Mouse (Mus musculus) forebrain, embryonic 16.5 days (tissue): ENCODE measurements around the gene Zfp982. TPM values are rescaled to one million over a fixed set of nuclear protein-coding genes. Genes with fewer than 3 reads are reported as not detected.
"Not testable (repeated sequence)": the region's sequence is repeated elsewhere in the genome, so short reads cannot be mapped to it uniquely, and the experiment has no call there.

Experiments used
- ATAC-seq: fragments of 200-750 bp; cut with Nextera tagmentation; 2 replicates; pipeline ENCODE4 v1.8.0; 2017; ENCODE audit warnings: mild to moderate bottlenecking, moderate library complexity
- H3K27ac ChIP-seq: fragments of 300-500 bp; sonication (generic); 2 replicates; pipeline ENCODE4 v1.5.1; 2014; ENCODE audit warnings: low read length, control low read depth
- H3K27me3 ChIP-seq: fragments of 300-500 bp; sonication (generic); replicated peaks from 2 replicates; pipeline ENCODE4 v1.6.1; 2014; ENCODE audit warnings: low read length; ENCODE audit not compliant: control insufficient read depth, insufficient read depth
- H3K36me3 ChIP-seq: fragments of 300-500 bp; sonication (generic); 2 replicates; pipeline ENCODE4 v1.6.1; 2014; ENCODE audit not compliant: control insufficient read depth, insufficient read depth
- H3K4me1 ChIP-seq: fragments of 300-500 bp; sonication (generic); replicated peaks from 2 replicates; pipeline ENCODE4 v1.6.1; 2014; ENCODE audit warnings: low read length; ENCODE audit not compliant: control insufficient read depth, insufficient read depth
- H3K4me2 ChIP-seq: fragments of 300-500 bp; sonication (generic); 2 replicates; pipeline ENCODE4 v1.6.1; 2014; ENCODE audit warnings: mild to moderate bottlenecking, low read length, control low read depth
- H3K4me3 ChIP-seq: fragments of 300-500 bp; sonication (generic); replicated peaks from 2 replicates; pipeline ENCODE4 v1.5.1; 2014; ENCODE audit warnings: mild to moderate bottlenecking, low read length, control low read depth
- H3K9ac ChIP-seq: fragments of 300-500 bp; sonication (generic); replicated peaks from 2 replicates; pipeline ENCODE4 v1.6.1; 2014; ENCODE audit warnings: low read depth, low read length, control low read depth
- H3K9me3 ChIP-seq: fragments of 300-500 bp; sonication (generic); 2 replicates; pipeline ENCODE4 v1.6.1; 2016; ENCODE audit warnings: low read length; ENCODE audit not compliant: control insufficient read depth
- WGBS: fragments of 180-500 bp; shearing (Covaris S2); extraction: QIAGEN DNeasy Blood & Tissue Kit; methylation state at CpG from one replicate; pipeline ENCODE4 v1.1.7; 2014; 5-methylcytosine and 5-hydroxymethylcytosine counted together
- polyA plus RNA-seq: library from polyadenylated mRNA; unstranded; fragments of >200 nt; fragmentation: Nextera tagmentation; extraction: Ambion mirVana; gene quantifications from 2 replicates; pipeline ENCODE4 v1.2.1, GENCODE M21; 2015

Zfp982 gene
- polyA plus RNA-seq, 1 experiment from 2014 or later, result 2.9 TPM

DNA sequence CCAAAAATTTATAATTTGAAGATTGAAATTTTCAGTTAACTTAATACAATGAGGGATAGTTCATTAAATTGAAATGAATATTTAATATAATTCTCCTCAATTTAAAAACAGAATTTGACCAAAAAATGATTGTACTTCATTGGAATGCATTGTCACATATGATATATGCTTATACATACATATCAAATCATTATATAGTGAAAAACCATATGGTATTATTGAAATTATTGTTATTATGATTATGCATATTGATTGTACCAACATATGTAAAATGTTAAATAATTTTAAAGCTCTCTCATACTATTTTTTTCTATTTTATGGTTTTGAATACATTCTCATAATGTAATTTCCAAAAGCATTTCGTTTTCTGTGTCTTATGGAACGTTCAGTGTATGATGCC, 17.0 kb downstream of the Zfp982 start:
- H3K27me3 ChIP-seq, result no peaks in the 10 kb centered on the region
- H3K4me3 ChIP-seq, result no peak overlapping the region
- no peak for ATAC-seq
- 78% methylated on average over 2 of the region's 2 CpGs for WGBS
- no peaks in the 10 kb centered on the region for H3K4me1 ChIP-seq
- no peak overlapping the region for H3K4me2 ChIP-seq
- H3K9me3 ChIP-seq, result peaks cover 20% of the 10 kb centered on the region
- no peaks in the 10 kb centered on the region for H3K36me3 ChIP-seq
- H3K9ac ChIP-seq, result no peak overlapping the region
- H3K27ac ChIP-seq, result no peak overlapping the region

DNA sequence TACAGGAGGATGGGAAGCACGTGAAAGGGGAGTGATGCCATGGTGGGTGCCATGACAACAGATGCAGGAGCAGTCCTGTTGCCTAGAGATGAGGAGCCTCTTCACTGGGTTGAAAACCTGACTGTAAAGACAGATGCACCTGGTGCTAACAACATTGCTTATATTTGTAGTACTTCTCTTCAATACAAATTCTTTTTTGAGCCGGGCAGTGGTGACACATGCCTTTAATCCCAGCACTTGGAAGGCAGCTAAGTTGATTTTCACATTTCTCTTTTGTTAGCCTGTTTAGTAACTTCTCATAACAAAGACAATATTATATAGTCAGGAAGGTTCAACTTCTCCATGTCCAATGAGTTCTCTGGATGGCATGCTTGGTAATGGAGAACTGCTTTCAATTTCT, 26.8 kb downstream of the Zfp982 start:
- H3K27me3 ChIP-seq, result no peaks in the 10 kb centered on the region
- 72% methylated on average over 2 of the region's 2 CpGs for WGBS
- H3K36me3 ChIP-seq, result no peaks in the 10 kb centered on the region
- no peak overlapping the region for H3K4me3 ChIP-seq
- H3K9me3 ChIP-seq, result peaks cover 53% of the 10 kb centered on the region
- H3K27ac ChIP-seq, result no peak overlapping the region
- no peaks in the 10 kb centered on the region for H3K4me1 ChIP-seq
- no peak overlapping the region for H3K4me2 ChIP-seq
- H3K9ac ChIP-seq, result no peak overlapping the region
- no peak for ATAC-seq

DNA sequence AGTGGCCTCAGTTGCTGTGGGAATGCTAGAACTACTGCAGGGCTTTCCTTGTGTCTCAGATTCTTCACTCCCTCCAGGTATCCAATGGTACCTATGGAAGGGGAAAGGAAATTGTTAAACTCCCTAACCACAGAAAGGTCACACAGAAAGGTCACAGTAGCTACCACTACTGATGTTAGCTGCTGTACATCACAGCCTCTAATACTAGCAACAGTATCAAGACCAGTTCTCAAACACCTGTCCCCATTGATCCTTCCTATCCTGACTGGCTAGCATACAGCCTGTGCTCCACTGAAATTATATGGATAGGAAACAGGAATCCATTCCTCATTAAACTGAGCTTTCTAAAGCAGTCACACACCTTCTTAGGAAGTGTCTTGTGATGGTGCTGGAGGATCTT, 27.9 kb downstream of the Zfp982 start:
- ATAC-seq, result no peak

DNA sequence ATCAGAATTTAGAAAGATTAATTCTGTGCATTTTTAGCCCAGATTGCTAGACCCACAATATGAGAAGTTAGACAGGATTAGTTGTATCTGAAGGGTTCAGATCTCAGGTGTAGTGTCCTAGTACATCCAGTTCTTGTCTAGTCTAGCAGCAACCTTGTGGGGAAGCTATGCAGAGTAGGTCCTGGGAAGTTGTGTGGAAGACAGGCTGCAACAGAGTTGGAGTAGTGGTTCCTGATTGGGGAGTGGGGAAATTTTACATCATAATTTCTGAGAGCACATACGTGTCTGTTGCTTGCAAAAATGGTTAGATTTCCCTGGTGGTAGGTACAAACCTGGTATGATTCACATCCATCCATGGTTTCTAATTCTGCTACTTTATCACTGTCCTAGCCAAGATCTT, 32.9 kb downstream of the Zfp982 start:
- no peaks in the 10 kb centered on the region for H3K27me3 ChIP-seq
- no peak overlapping the region for H3K9ac ChIP-seq
- H3K9me3 ChIP-seq, result peaks cover 52% of the 10 kb centered on the region
- WGBS, result 80% methylated on average over 1 of the region's 1 CpGs
- no peak overlapping the region for H3K4me3 ChIP-seq
- H3K36me3 ChIP-seq, result no peaks in the 10 kb centered on the region
- H3K27ac ChIP-seq, result no peak overlapping the region
- no peak overlapping the region for H3K4me2 ChIP-seq
- H3K4me1 ChIP-seq, result no peaks in the 10 kb centered on the region
- ATAC-seq, result no peak

More for the DNA sequence above, 27.9 kb downstream of the Zfp982 start:
- no peak overlapping the region for H3K4me3 ChIP-seq
- H3K9me3 ChIP-seq, result peaks cover 56% of the 10 kb centered on the region
- H3K27me3 ChIP-seq, result no peaks in the 10 kb centered on the region
- H3K9ac ChIP-seq, result no peak overlapping the region
- H3K4me2 ChIP-seq, result no peak overlapping the region
- H3K27ac ChIP-seq, result no peak overlapping the region
- H3K4me1 ChIP-seq, result no peaks in the 10 kb centered on the region
- no peaks in the 10 kb centered on the region for H3K36me3 ChIP-seq

DNA sequence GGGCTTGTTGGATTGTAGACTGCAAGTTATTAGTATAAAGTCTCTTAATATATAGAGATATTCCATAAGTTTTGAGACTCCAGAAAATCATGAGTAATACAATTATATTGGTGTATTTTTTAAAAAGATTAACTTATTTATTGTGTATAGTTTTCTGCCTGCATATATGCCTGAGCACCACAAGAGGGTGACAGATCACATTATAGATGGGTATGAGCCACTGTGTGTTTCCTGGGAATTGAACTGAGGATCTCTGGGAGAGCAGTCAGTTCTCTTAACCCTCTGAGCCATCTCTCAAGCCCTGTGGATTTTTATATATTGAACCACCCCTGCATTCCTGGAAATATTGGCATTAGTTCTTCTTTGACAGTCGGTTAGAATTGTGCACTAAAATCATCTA, 38.1 kb downstream of the Zfp982 start:
- ATAC-seq, result no peak
- WGBS, result 93% methylated on average over 1 of the region's 1 CpGs
- no peak overlapping the region for H3K9ac ChIP-seq

DNA sequence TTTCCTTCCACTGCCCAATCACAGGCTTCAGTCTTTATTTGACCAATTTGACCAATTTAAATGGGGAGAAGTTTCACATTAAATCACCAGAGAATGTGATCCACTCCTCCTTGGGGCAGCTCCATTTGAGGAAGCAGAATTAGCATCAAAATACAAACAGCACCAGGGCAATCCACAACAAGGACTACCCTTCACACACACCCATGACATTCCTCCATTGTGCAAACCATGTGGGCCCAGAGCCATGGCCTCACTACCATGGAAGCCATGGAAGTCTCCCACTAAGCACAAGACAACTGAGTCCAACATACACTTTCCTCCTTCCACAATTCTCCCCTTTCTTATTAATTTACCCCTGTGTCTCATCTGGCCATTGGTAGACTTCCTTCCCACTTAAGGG, 43.7 kb downstream of the Zfp982 start:
- H3K4me3 ChIP-seq, H3K27me3 ChIP-seq, H3K4me1 ChIP-seq, ATAC-seq, H3K4me2 ChIP-seq, H3K36me3 ChIP-seq, H3K27ac ChIP-seq, H3K9ac ChIP-seq: not testable (repeated sequence)
- peaks cover 29% of the 10 kb centered on the region; the same call in 1 of the 2 replicates for H3K9me3 ChIP-seq

More for the DNA sequence above, 38.1 kb downstream of the Zfp982 start:
- Histone ChIP-seq H3K27ac (no peak overlapping the region), H3K27me3 (no peaks in the 10 kb centered on the region), H3K36me3 (no peaks in the 10 kb centered on the region), H3K4me3 (no peak overlapping the region), H3K4me1 (no peaks in the 10 kb centered on the region), H3K9me3 (peaks cover 25% of the 10 kb centered on the region), H3K4me2 (no peak overlapping the region)

DNA sequence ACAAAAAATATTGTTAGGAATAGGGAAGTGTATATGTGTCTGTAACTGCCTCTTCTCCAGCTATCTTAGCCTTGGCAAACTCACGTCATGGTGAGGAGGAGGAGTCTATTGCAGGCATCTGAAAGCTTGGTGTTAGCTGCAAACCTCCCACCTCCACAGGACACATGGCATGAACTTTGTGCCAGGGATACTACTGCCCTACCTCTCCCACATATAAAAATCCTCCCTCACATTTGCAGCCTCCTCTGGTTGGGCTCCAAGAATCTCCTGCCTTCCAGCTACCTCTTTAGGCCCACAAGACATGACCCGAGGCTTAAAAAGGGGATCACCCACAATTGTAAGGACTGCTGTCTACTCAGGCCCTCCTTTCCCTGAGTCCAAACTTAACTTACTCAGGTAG, 45.5 kb downstream of the Zfp982 start:
- ATAC-seq, result no peak
- WGBS, result 82% methylated on average over 2 of the region's 2 CpGs
- Histone ChIP-seq H3K36me3 (no peaks in the 10 kb centered on the region), H3K4me3 (no peak overlapping the region), H3K4me1 (no peaks in the 10 kb centered on the region), H3K9me3 (peaks cover 26% of the 10 kb centered on the region; the same call in 1 of the 2 replicates), H3K27ac (no peak overlapping the region), H3K9ac (no peak overlapping the region), H3K4me2 (no peak overlapping the region), H3K27me3 (no peaks in the 10 kb centered on the region)

DNA sequence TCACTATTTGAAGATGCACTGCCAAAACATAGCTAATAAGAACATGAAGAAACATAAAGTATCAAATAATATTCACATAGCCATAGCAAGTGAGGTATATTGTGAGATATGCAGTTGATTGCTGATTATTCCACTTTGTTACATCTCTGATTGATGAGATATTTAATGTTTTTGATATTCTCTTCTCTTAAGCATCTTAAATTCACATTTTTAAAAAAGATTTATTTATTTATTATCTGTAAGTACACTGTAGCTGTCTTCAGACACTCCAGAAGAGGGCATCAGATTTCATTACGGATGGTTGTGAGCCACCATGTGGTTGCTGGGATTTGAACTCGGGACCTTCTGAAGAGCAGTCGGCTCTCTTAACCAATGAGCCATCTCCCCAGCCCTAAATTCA, 47.7 kb downstream of the Zfp982 start, which contains the start of gene Gm16503:
Gene Gm16503 (plus strand): TSS at position 301 of the 400 bp plus-strand sequence.
- ATAC-seq, H3K9ac ChIP-seq, H3K36me3 ChIP-seq, H3K4me2 ChIP-seq, H3K4me1 ChIP-seq, H3K27ac ChIP-seq, H3K4me3 ChIP-seq, H3K27me3 ChIP-seq: not testable (repeated sequence)
- 83% methylated on average over 3 of the region's 3 CpGs for WGBS
- H3K9me3 ChIP-seq, result peaks cover 30% of the 10 kb centered on the region

DNA sequence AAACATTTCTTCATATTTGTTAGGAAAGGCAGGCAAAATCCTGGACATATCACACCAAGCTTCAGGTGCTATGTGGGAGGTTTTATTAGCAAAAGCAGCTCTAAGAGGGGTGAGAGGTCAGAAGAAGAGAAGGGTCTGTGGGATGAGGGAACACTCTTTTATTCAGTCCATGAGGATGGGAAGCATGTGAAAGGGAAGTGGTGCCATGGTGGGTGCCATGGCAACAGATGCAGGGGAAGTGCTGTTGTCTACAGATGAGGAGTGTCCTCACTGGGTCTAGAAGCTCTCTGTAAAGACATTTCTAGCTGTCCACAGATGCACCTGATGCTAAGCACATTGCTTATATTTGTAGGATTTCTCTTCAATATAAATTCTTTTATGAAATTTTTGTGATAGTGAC, 48.9 kb downstream of the Zfp982 start:
- H3K36me3 ChIP-seq, result no peaks in the 10 kb centered on the region
- H3K4me3 ChIP-seq, result no peak overlapping the region
- no peak overlapping the region for H3K9ac ChIP-seq
- H3K4me1 ChIP-seq, result no peaks in the 10 kb centered on the region
- no peak overlapping the region for H3K27ac ChIP-seq
- no peak overlapping the region for H3K4me2 ChIP-seq
- no peaks in the 10 kb centered on the region for H3K27me3 ChIP-seq
- ATAC-seq, result no peak
- H3K9me3 ChIP-seq, result peaks cover 30% of the 10 kb centered on the region

DNA sequence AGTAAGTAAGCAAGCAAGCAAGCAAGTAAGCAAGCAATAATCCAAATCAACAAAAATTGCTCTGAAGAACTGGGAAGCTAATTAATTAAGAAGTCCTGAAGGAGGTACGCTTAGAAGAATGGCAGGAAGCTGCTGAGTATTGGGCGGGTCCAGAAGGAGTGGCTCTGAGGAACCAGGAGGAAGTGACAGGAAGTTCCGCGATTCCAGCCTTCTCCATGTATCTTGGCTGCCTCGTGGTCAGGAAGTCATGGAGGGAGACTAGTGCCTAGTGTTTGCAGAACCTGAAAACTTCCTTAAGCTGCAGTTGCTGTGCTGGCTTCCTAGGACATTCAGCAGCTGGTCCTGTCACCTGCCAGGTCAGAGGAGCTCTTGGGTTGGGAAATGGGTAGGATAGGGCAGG, 60.9 kb downstream of the Zfp982 start, which contains the start of gene Zfp985:
Gene Zfp985 (plus strand): TSS at position 207 of the 400 bp plus-strand sequence.
- not testable (repeated sequence) for H3K27me3 ChIP-seq, H3K27ac ChIP-seq, ATAC-seq, H3K4me1 ChIP-seq, H3K4me2 ChIP-seq, H3K36me3 ChIP-seq, H3K9ac ChIP-seq, H3K4me3 ChIP-seq, H3K9me3 ChIP-seq
- WGBS, result 83% methylated on average over 5 of the region's 5 CpGs
